Mouse (Mus musculus) bone marrow, adult 2 months (tissue): ENCODE measurements around the gene Atp8a2.

ENCODE experiments used
- CTCF ChIP-seq: fragments of 200-500 bp; IDR thresholded peaks from 2 replicates; pipeline ENCODE4 v1.5.1; 2011; ENCODE audit warnings: low read length, control low read depth; ENCODE audit not compliant: control insufficient read depth, insufficient read depth
- POLR2A ChIP-seq: fragments of 200-500 bp; IDR thresholded peaks from 2 replicates; pipeline ENCODE4 v1.6.1; 2011; ENCODE audit warnings: low read depth, mild to moderate bottlenecking, control low read depth, low read length, borderline replicate concordance; ENCODE audit not compliant: control insufficient read depth

- TF ChIP-seq CTCF (no peak), POLR2A (no peak)
These were observed 403.1 kb downstream of the Atp8a2 start for GRCm38 (mm10) chr14:59793841-59794240.
